Mouse (Mus musculus) telencephalon, adult 2 months (tissue): Measurements from ENCODE around the gene Ttc9b.
"Not testable (repeated sequence)": the region's sequence is repeated elsewhere in the genome, so short reads cannot be mapped to it uniquely, and the experiment has no call there.

Experiments used
- DNase-seq: peaks from one replicate; pipeline ENCODE4 v3.0.0-alpha.2; 2011; ENCODE audit warnings: low read depth, low spot score

Gene Ttc9b

GRCm38 (mm10) chr7:27653681-27654437, at the start of gene Ttc9b:
Gene Ttc9b, plus strand, starts transcription at chr7:27653915.
- DNase-seq: peak; percentile 55

- no peak for DNase-seq
Measured at GRCm38 (mm10) chr7:27604661-27605348, 48.9 kb upstream of the Ttc9b start.

DNA sequence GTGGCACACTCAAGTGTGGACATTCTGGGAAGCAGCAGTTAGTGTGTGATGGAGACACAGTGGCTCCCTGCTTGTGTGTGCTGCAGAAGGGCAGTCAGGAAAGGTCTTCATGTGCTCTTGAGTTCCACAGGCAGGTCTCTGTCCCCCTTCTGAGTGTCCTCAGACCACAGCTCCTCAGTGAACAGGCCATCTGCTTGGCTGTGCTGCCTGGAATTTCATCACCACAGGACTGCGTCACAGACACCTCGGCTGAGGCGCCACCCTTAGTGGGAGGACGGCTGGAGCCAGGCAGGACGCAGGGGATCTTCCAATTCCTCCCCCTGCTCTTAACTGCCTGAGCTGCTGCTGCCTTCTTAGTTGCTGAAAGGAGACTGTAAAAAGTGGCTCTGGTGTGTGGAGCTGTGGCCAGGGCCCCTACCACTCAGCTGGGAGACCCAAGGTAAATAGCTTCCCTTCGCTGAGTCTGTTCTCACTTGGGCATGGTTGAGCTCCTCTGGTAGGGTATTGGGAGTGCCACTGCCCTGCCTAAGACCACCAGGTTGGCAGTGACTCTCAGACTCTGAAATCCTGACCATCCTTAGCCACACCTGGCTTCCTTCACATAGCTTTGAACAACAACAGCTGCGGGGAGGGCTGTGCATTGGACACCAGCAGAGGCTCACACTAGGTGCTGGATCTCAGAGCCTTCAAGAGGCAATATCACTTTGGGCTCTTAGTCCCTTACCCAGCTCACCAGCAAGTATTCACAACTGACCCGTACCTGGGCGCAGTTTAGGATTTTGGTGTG, 48.0 kb upstream of the Ttc9b start:
- peak; percentile 80 for DNase-seq

- no peak for DNase-seq
Measured at GRCm38 (mm10) chr7:27606481-27607254, 47.0 kb upstream of the Ttc9b start.

DNA sequence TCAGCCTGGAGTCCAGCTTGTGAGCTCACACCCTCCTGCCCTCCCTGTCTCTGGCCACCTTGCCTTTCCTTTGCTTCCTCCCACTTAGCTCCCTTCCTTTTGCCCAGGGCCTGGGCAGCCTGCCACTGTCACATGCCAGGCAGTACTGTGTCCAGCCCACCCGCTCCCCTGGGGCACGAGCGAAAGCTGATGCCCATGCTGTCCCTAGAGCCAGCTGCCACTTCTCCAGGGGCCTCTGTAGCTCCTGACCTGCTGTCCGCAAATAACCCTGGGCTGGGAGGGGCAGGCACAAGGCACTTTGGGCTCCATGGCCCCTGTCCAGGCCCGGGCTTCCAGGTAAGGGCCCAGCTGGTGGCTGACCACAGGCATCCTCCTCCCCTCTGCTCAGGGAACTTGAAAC, 46.1 kb upstream of the Ttc9b start:
- DNase-seq: no peak

GRCm38 (mm10) chr7:27608130-27608529, 45.6 kb upstream of the Ttc9b start:
- no peak for DNase-seq

- no peak for DNase-seq
Measured at GRCm38 (mm10) chr7:27609285-27609684, 44.4 kb upstream of the Ttc9b start.

DNA sequence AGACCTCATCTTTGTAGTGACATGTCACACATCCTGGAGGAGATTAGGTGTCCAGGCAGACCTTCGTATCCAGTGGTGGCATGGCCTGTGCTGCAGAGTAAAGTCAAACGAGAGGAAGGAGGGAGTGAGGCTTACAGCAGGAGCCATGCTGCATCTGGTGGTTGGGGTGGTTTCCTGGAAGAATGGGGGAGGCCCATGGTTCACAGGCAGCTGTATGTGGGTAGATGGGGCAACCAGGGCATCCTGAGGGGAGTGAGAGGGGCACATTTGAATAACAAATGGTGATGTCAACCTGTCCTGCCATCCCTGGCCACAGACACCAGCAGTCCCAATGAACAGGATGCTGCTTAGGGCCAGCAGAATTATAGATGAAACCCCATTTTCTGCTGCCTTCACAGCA, 44.0 kb upstream of the Ttc9b start:
- DNase-seq: no peak

GRCm38 (mm10) chr7:27610370-27610769, 43.3 kb upstream of the Ttc9b start:
- no peak for DNase-seq

DNA sequence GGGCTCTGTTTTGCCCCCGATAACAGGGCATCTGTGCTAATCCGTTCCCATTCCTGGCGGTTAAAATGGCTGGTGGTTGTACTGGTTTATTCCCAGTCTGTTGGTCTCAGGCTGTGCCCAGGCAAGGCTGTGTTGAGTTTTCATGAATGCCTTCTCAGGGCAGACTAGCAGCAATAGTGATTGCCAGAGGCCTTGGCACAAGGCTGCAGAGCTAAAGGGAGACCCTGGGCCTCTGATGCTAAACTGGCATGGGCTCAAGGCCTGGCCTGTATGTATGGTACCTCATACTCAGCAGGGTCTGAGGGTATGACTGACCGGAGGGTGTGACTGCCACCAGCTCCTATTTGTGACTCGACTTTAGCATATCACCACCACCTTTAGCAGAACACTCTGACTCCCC, 42.8 kb upstream of the Ttc9b start:
- no peak for DNase-seq

GRCm38 (mm10) chr7:27612940-27613339, 40.8 kb upstream of the Ttc9b start:
- DNase-seq: no peak

GRCm38 (mm10) chr7:27613751-27614499, 39.8 kb upstream of the Ttc9b start:
- DNase-seq: no peak

GRCm38 (mm10) chr7:27621028-27621427, 32.7 kb upstream of the Ttc9b start:
- DNase-seq: no peak

DNA sequence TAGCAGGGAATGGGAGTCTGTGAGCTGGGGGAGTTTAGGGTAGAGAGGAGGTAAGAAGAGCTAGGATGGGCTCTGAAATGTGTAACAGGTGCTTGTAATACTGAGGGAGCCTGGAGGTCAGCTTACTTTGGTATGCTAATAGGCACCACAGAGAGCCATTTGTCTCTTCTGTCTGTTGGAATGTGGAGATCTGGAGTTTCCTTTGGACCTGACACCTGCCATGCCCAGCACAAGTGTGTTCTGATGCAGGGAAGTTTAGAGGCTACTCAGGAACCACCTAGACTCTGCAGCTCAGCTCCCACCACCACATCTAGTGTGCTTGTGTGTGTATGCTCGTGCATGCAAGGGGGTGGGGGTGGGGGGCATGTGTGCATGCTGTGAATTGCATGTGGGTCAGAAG, 31.5 kb upstream of the Ttc9b start:
- no peak for DNase-seq

- DNase-seq: no peak
Measured at GRCm38 (mm10) chr7:27624967-27625366, 28.7 kb upstream of the Ttc9b start.

DNA sequence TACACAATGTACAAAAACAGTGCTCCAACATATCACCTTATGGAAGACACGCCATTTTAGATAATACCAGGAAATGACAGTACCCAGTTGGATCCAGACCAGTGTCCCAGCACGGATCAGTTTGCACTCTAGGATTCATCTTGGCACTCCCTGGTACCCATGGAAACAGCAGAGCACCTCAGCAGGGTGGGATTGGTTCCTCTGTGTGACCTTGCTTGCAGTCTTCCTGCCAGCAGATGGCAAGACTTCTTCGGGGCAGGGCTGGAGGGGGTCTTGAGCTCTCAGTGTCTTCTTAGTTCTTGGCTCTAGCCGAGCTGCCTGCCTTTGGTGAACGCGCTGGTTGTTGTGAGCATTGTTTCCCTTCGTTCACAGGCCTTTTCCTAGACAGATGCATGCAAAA, 26.0 kb upstream of the Ttc9b start:
- no peak for DNase-seq

DNA sequence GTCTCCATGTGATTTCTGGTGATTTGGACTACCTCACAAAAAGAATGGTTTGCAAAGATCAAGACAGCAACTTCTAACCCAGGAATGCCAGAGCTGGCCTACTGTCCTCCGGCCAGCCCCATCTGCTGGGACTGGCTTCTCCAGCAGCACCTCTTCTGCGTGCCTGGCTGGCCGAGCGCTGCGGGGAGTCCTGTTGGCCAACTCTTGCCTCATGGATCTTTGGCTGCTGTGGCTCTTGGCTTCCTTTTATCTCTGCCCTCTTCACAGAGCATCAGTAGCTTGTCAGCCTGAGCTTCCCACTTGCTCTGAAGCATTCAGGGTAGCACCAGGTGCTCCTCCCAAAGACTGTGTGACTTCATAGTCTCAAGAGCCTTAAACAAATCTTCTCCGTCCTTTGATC, 25.5 kb upstream of the Ttc9b start:
- no peak for DNase-seq

DNA sequence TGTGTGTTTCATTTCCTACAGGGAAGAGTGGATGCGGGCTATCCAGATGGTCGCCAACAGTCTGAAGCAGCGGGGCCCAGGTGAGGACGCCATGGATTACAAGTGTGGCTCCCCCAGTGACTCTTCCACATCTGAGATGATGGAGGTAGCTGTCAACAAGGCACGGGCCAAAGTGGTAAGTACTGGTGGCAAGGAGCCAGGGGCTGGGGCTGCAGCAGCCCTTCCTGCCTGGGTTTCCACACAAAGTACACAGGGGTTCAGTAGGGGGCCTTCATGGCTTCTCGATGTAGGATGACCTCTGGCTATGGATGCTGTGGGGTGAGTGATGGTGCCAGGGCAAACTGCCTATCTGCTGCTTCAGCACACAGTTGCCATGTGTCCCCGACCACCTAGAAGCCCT, 24.9 kb upstream of the Ttc9b start:
- DNase-seq: not testable (repeated sequence)

GRCm38 (mm10) chr7:27631439-27631838, 22.3 kb upstream of the Ttc9b start:
- DNase-seq: no peak

- DNase-seq: no peak
Measured at GRCm38 (mm10) chr7:27633166-27633565, 20.5 kb upstream of the Ttc9b start.

DNA sequence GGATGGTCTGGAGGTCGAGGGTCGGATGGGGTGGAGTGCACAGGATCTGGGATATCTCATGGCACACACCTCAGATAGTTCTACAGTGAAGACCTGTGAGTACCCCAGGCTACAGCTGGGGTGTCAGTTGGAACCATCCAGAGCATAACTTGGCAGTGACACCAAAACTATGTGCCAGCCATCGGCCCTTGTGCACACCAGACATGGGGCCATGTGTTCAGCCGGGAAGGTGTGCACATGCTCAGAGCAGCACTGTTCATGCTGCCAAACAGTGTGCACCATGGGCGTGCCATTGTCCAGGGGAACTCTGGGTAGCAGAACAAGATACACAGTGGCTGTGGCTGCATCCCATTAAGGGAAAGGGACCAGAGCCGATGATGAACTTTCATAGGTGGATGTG, 19.0 kb upstream of the Ttc9b start:
- DNase-seq: no peak
